Mouse (Mus musculus) stomach, postnatal 0 days (tissue): ENCODE data around the gene Lrrc41.

Experiments
- CTCF ChIP-seq: IDR thresholded peaks from 2 replicates; pipeline ENCODE4 v1.5.1; 2016; ENCODE audit warnings: antibody characterized with exemption, low read depth, mild to moderate bottlenecking, moderate library complexity
- EP300 ChIP-seq: optimal IDR thresholded peaks from 2 replicates; pipeline ENCODE3; 2016; ENCODE audit warnings: antibody characterized with exemption

DNA sequence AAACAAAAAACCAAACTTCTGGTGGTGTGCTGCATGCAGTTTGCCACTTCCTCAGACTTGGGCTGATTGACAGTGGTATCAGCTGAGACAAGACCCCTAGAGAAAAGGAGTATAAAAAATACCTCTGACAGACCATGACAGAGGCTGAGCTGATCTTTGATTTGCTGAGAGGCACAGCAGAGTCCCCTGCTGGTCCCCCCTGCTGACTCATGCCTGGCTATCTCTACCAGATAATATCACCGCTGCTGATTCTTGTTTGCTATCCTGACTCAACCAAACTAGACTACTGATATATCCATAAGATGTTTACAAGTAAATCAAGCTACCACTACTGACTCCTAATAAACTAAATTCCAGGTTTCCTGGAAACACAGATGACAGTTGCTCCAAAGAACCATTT lies 11.2 kb upstream of the Lrrc41 start:
- TF ChIP-seq CTCF (no peak), EP300 (no peak)
